Mouse (Mus musculus): ENCODE results near the gene Nwd2. TPM values are rescaled to one million over a fixed set of nuclear protein-coding genes. Genes with fewer than 3 reads are reported as not detected.

Gene Nwd2
- total and polyA plus RNA-seq, 3 experiments = 0.22 TPM; not detected in 2

DNA sequence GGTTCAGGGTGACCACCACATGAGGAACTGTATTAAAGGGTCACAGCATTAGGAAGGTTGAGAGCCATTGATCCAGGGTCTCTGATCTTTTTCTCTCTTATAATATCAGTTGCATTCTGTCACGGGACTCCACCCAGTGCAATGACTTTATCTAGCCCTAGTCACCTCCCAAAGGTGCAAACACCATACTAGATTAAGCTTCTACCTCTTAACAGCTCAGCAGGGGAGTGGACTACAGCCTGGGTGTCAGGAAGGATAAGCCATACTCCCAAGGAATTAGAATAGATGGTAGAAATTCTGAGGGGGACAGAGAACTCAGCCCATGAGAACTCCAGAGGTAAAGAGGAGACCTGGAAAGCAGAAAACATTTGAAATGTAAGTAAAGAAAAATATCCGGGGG lies 188.9 kb downstream of the Nwd2 start:
- no peak for TF ChIP-seq TAL1 (conservative IDR thresholded peaks at IDR 0.05; ENCODE audit: low read depth, low read length)
- no peak for TF ChIP-seq CTCF (IDR thresholded peaks at IDR 0.05; ENCODE audit: low read depth, low read length)
- no peak for TF ChIP-seq GATA1 (IDR thresholded peaks at IDR 0.05; ENCODE audit: borderline replicate concordance, low read length)
- TF ChIP-seq GATA2 (IDR thresholded peaks at IDR 0.05; ENCODE audit: borderline replicate concordance, low read depth, low read length) = no peak
- no peak for TF ChIP-seq POLR2AphosphoS5 (IDR thresholded peaks at IDR 0.05; ENCODE audit: insufficient replicate concordance, low read depth, low read length)
- Histone ChIP-seq H3K4me1 (ENCODE audit: insufficient read depth, low read depth, low read length) (no peaks in the 10 kb centered on the region), H3K9me3 (replicated peaks) (no peaks in the 10 kb centered on the region), H3K4me3 (ENCODE audit: low read depth, low read length) (no peak overlapping the region), H3K36me3 (replicated peaks) (no peaks in the 10 kb centered on the region), H3K27me3 (ENCODE audit: insufficient read depth, low read length) (no peaks in the 10 kb centered on the region)
- no peak for DNase-seq (ENCODE audit: low spot score)
- ATAC-seq (ENCODE audit: extremely low read depth, insufficient number of reproducible peaks, low FRiP score, poor library complexity, severe bottlenecking) = no peak

DNA sequence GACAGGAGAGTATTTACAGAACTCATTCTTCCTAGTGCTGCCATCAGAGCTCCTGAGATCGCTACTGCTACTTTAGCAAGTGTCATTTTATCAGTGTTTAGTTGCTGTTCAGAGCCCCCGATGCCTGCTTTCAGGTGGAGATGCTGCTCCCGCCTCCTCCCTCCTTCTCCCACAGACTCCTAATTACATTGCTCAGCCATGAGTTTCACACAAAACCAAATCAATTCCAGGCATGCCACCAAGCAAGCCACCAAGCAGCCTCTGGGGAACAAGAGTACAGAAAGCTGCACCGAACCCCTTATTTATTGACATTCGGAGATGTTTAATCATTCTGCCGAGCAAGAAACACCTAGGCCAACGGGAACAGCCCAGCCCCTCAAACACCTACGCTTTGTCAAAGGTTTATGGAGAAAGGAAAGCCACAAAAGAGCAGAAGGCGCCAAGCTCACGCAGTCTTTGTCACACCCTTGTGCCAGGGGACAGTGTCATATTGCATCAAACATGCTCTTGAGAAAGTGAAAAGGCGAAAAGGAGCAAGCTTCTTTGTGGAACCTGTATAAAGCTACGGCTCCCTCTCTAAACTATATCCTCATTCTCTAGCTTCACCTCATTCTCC lies 191.0 kb downstream of the Nwd2 start:
- no peaks in the 10 kb centered on the region for H3K27me3 ChIP-seq (ENCODE audit: insufficient read depth, low read length)
- no peak for TF ChIP-seq GATA2 (IDR thresholded peaks at IDR 0.05; ENCODE audit: borderline replicate concordance, low read depth, low read length)
- no peaks in the 10 kb centered on the region for H3K4me1 ChIP-seq (ENCODE audit: insufficient read depth, low read depth, low read length)
- H3K36me3 ChIP-seq (replicated peaks) = no peaks in the 10 kb centered on the region
- peaks cover 5% of the 10 kb centered on the region; the same call in 1 of the 2 replicates for H3K9me3 ChIP-seq (replicated peaks)
- H3K4me3 ChIP-seq (ENCODE audit: low read depth, low read length) = no peak overlapping the region
- no peak for DNase-seq (ENCODE audit: low spot score)
- ATAC-seq (ENCODE audit: extremely low read depth, insufficient number of reproducible peaks, low FRiP score, poor library complexity, severe bottlenecking) = no peak

DNA sequence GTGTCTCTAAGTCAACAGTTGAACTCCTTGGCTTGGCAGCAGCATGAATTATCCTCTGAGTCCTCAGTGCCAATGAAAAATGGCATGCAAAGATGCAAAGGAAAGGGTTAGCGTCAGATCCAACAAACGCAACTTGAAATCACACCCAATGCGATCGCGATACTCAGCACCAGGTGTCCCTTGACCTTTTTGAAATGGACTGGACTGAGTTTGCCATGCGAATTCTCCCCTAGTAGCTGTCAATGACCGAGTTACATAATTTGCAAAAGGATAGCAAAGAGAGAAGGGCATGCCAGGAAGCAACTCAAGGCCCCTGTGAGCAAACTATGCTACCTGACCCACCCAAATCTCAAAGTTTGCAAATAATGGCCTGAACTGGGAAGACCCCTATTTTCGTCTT lies 198.2 kb downstream of the Nwd2 start:
- Histone ChIP-seq H3K4me3 (ENCODE audit: low read depth, low read length) (no peak overlapping the region), H3K9me3 (replicated peaks) (peaks cover 9% of the 10 kb centered on the region), H3K4me1 (ENCODE audit: insufficient read depth, low read depth, low read length) (no peaks in the 10 kb centered on the region), H3K36me3 (replicated peaks) (no peaks in the 10 kb centered on the region), H3K27me3 (ENCODE audit: insufficient read depth, low read length) (no peaks in the 10 kb centered on the region)
- no peak for TF ChIP-seq POLR2AphosphoS5 (IDR thresholded peaks at IDR 0.05; ENCODE audit: insufficient replicate concordance, low read depth, low read length)
- TF ChIP-seq TAL1 (conservative IDR thresholded peaks at IDR 0.05; ENCODE audit: low read depth, low read length) = no peak
- TF ChIP-seq GATA2 (IDR thresholded peaks at IDR 0.05; ENCODE audit: borderline replicate concordance, low read depth, low read length) = no peak
- TF ChIP-seq GATA1 (IDR thresholded peaks at IDR 0.05; ENCODE audit: borderline replicate concordance, low read length) = no peak
- no peak for TF ChIP-seq CTCF (IDR thresholded peaks at IDR 0.05; ENCODE audit: low read depth, low read length)
- DNase-seq (ENCODE audit: low spot score) = no peak
- ATAC-seq (ENCODE audit: extremely low read depth, insufficient number of reproducible peaks, low FRiP score, poor library complexity, severe bottlenecking) = no peak

DNA sequence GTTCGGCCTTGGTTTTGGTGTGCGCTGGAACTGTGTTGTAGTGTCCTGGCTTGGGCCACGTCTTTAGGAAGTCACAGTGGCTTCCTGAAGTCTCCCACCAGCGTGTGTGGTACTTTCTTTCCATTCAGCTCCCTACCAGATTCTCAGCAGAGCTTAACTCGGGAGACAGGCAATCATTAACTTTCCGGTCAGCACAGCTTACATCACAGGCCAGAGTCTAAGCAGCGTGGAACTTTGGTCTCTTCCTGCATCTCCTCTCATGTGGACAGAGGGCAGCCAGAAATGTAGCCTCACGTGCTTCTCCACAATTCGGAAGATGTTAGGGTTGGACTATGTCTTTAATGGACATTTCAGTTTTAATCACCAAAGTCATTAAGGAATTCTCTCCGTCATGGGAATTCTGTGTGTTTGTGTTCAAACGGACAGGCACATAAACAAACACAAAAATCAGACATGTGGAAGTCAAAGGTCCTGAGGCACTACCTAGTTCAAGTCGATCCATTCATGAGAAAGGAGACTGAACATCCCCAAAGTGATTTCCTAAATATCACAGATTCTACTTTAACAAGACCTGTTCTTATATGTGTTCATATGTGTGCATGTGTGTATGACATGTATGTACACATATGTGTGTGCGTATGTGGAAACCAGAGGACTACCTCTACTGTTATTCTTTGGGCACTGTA lies 198.8 kb downstream of the Nwd2 start:
- ATAC-seq (ENCODE audit: extremely low read depth, insufficient number of reproducible peaks, low FRiP score, poor library complexity, severe bottlenecking) = no peak

DNA sequence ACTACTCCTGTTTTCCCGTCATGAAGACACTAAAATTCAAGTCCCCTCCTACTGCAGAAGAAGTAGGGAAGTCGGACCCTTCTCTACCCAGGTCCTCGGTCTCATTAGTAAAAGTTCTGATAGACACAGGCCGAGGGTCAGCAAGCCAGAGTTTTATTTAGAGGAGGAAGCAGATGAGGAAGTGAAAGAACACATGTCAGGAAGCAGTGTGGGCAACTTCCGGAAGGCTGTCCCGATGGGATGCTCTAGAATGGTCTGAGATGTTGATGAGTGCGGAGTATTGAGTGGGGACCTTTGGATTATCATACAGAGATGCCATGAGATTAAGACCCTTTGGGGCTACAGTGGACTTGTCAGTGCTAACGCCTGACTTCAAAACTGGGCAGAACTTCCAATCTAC lies 210.0 kb downstream of the Nwd2 start:
- Histone ChIP-seq H3K36me3 (replicated peaks) (no peaks in the 10 kb centered on the region), H3K9me3 (replicated peaks) (no peaks in the 10 kb centered on the region), H3K4me1 (ENCODE audit: insufficient read depth, low read depth, low read length) (no peaks in the 10 kb centered on the region), H3K27me3 (ENCODE audit: insufficient read depth, low read length) (no peaks in the 10 kb centered on the region), H3K4me3 (ENCODE audit: low read depth, low read length) (no peak overlapping the region)
- DNase-seq (ENCODE audit: low spot score) = no peak
- no peak for TF ChIP-seq GATA2 (IDR thresholded peaks at IDR 0.05; ENCODE audit: borderline replicate concordance, low read depth, low read length)
- no peak for TF ChIP-seq CTCF (IDR thresholded peaks at IDR 0.05; ENCODE audit: low read depth, low read length)
- no peak for TF ChIP-seq POLR2AphosphoS5 (IDR thresholded peaks at IDR 0.05; ENCODE audit: insufficient replicate concordance, low read depth, low read length)
- TF ChIP-seq TAL1 (conservative IDR thresholded peaks at IDR 0.05; ENCODE audit: low read depth, low read length) = no peak
- no peak for TF ChIP-seq GATA1 (IDR thresholded peaks at IDR 0.05; ENCODE audit: borderline replicate concordance, low read length)
- no peak for ATAC-seq (ENCODE audit: extremely low read depth, insufficient number of reproducible peaks, low FRiP score, poor library complexity, severe bottlenecking)

More for the DNA sequence above, 198.8 kb downstream of the Nwd2 start:
- DNase-seq (ENCODE audit: low spot score) = no peak
- Histone ChIP-seq H3K4me3 (ENCODE audit: low read depth, low read length) (no peak overlapping the region), H3K4me1 (ENCODE audit: insufficient read depth, low read depth, low read length) (no peaks in the 10 kb centered on the region), H3K36me3 (replicated peaks) (no peaks in the 10 kb centered on the region), H3K9me3 (replicated peaks) (peaks cover 9% of the 10 kb centered on the region), H3K27me3 (ENCODE audit: insufficient read depth, low read length) (no peaks in the 10 kb centered on the region)
- TF ChIP-seq POLR2AphosphoS5 (IDR thresholded peaks at IDR 0.05; ENCODE audit: insufficient replicate concordance, low read depth, low read length) (no peak), CTCF (IDR thresholded peaks at IDR 0.05; ENCODE audit: low read depth, low read length) (no peak), GATA2 (IDR thresholded peaks at IDR 0.05; ENCODE audit: borderline replicate concordance, low read depth, low read length) (no peak), GATA1 (IDR thresholded peaks at IDR 0.05; ENCODE audit: borderline replicate concordance, low read length) (no peak), TAL1 (conservative IDR thresholded peaks at IDR 0.05; ENCODE audit: low read depth, low read length) (no peak)

Other genes with a start within 250 kb of the Nwd2 start
- gene 0610040J01Rik, start 163.3 kb downstream of the Nwd2 start, total RNA-seq (2014; fragmentation: Nextera tagmentation) = not detected in 2 replicates
- 0.23 TPM in 1 of 2 replicates, not detected in the other for gene 0610040J01Rik, start 163.3 kb downstream of the Nwd2 start, total RNA-seq (2017)
- not detected in 2 replicates for gene 0610040J01Rik, start 163.3 kb downstream of the Nwd2 start, polyA plus RNA-seq (2012)